Mouse (Mus musculus): ENCODE measurements around the gene Sipa1l2. TPM values are rescaled to one million over a fixed set of nuclear protein-coding genes. Genes with fewer than 3 reads are reported as not detected.
A peak's percentile ranks its signal among the peaks of the same experiment; 100 is the strongest.
"Not testable (repeated sequence)": the region's sequence is repeated elsewhere in the genome, so short reads cannot be mapped to it uniquely, and the experiment has no call there.

Sipa1l2 gene
- total RNA-seq, 2 experiments from 2014 or later = 4.5 to 10.8 TPM

DNA sequence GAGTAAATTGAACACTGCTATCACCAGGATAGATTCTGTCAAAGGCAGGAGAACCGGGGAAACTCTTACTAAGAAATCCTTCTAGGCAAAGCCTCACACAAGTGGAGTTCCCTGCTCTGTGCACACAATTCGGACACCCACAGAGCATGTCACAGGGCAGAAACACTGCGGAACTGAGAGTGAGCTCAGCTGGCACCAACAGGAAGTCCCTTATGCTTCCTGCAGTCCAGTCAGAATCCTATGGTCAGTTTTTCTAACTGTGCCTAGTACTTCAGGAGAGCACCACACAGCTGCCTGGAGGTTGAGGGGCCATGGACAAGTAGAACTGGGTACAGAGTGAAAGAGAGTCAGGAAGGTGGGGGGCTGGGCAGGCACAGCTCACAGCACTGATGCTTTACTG lies 41.7 kb downstream of the Sipa1l2 start:
- TF ChIP-seq CTCF (IDR thresholded peaks at IDR 0.05) = no peak
- Histone ChIP-seq H3K4me3 (no peak overlapping the region), H3K27ac (peak overlapping the region; percentile 0; the same call in 1 of the 2 replicates)
- DNase-seq = peak; percentile 41
- intact Hi-C loops (cut with DNase I) = no loop called here

DNA sequence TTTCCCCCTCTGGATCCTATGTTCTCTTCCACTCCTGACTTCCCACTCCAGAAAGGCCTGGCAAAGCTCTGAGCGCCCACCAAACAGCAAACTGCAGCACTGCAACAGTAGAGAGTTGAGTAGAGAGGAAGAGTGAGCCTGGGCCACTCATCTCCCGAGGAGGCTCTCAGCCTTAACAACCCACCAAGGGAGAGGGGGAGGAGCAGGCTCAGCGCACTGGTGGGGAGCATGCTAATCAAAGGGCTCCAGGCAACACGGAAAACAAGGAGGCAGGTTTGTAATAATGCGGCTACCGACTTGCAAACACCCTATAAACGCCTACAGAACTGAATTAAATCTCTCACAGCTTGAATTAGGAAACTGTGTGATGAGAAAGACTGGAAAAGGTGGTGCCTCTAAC lies 42.6 kb downstream of the Sipa1l2 start:
- intact Hi-C loops (cut with DNase I) = no loop called here
- H3K27ac ChIP-seq = no peak overlapping the region
- no peak for TF ChIP-seq CTCF (IDR thresholded peaks at IDR 0.05)
- H3K4me3 ChIP-seq = no peak overlapping the region
- DNase-seq = no peak

DNA sequence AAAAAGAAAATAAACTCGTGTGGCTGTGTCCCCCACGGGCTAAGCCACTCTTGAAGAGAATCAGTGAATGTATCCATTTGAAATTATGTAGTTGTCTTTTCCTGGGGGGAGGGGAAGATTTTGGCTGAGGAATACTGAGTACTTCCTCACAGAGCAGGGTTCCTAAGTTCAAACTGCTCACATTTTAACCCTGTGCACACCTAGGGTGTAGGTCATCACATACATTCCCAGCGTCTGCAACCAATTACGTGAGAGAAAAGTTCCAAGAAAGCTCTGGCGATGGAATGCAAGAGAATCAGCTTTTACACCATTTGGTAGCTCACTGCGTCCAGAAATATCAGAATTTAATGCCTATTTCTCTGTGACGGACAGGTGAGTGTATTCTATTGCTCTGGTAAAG lies 43.0 kb downstream of the Sipa1l2 start:
- no peak for DNase-seq
- no peak overlapping the region for H3K4me3 ChIP-seq
- no peak overlapping the region for H3K27ac ChIP-seq
- no peak for TF ChIP-seq CTCF (IDR thresholded peaks at IDR 0.05)
- intact Hi-C loops (cut with DNase I) = no loop called here

DNA sequence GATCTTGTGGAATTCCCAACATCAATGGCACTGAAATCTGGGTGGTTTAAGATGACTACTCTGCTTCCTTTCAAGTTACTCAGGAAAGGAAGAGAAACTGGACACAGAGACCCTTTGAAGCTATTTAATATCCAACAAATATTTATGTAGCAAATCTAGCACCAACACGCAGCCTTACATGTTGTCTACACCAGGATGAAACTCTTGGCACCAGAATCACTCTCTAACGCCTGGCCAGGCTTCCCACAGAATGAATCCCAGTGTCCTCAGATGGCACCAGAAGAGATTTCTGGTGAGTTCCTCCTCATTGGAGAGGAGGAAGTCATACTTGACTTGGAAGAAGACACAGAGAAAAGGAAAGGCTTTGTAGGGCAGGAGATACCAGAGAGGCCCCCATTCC lies 45.1 kb downstream of the Sipa1l2 start:
- no peak for DNase-seq
- no peak overlapping the region for H3K27ac ChIP-seq
- no peak overlapping the region for H3K4me3 ChIP-seq
- TF ChIP-seq CTCF (IDR thresholded peaks at IDR 0.05) = no peak
- intact Hi-C loops (cut with DNase I) = no loop called here

DNA sequence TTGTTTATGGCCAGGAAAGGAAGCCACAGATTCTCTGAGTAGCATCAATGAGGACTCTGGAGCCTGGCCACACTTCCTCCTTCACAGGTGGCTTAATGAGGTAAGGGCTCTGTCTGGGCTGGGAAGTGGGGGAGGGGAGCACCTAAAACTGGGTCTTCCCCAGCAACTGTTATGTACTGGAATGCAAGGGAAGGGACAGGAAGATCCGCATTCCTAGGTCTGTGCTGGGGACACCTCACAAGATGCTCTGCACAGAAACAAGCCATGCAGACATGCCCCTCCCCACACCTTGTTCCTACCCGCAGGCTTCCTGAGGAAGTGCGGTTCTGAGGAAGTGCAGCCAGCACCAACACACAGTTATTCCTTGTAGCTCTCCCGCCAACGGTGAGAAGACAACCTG lies 46.4 kb downstream of the Sipa1l2 start:
- intact Hi-C loops (cut with DNase I) = no loop called here
- Histone ChIP-seq H3K4me3 (no peak overlapping the region), H3K27ac (no peak overlapping the region)
- no peak for DNase-seq
- no peak for TF ChIP-seq CTCF (IDR thresholded peaks at IDR 0.05)

DNA sequence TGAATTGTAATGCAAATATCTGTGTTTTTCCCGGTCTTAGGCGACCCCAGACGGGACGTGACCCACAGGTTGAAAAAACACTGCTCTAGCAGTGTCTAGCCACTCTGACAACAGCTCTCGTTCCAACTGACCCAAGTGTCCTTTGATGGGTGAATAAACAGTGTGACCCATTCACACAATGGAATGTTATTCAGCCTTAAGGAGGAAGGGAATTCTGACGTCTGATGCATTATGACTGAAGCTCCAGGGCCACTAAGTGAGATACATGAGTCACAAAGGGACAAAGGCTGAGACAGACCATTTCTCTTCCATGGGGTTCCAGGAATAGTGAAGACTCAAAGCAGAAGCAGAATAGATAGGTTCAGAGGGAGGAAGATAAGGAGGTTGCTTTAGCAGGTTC lies 47.5 kb downstream of the Sipa1l2 start:
- Histone ChIP-seq H3K27ac (no peak overlapping the region), H3K4me3 (no peak overlapping the region)
- no peak for TF ChIP-seq CTCF (IDR thresholded peaks at IDR 0.05)
- intact Hi-C loops (cut with DNase I) = no loop called here
- no peak for DNase-seq

DNA sequence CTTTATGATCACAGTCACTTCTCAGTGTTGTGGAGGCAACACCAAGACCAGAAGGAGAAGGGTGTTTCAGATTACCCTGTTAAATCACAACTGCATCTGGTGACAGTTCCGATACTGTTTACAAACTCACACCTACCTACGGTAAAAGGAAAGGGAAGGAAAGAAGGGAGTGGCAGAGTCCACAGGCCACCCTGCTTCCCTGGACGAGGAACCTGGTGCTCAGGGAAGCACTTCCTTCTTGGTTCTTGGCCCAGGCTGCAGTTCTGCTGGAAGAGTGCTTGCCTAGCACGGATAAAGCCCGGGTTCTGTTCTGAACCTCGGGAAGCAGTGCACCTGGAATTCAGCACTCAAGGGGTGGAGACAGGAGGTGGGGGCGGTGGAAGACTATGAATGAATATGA lies 48.5 kb downstream of the Sipa1l2 start:
- DNase-seq = no peak

DNA sequence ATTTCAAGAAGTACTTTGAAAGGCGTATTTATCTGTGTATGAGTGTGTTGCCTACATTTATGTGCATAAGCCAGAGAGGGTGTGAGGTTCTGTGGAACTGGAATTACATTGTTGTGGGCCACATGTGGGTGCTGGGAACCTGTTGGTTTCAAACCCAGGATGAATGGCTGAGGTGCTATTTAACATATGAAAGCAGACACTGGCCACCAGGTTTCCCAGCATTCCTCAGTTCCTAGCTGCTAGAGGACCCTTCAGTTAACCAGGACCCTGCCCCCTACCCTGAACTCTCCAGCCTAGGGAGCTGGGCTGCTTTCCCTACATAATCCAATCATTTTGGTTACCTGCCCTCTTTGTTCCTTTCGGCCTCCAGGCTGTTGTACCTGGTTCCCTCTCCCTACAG lies 49.3 kb downstream of the Sipa1l2 start:
- H3K4me3 ChIP-seq; intact Hi-C loops (cut with DNase I); DNase-seq; H3K27ac ChIP-seq: not testable (repeated sequence)

More for the DNA sequence above, 48.5 kb downstream of the Sipa1l2 start:
- intact Hi-C loops (cut with DNase I) = no loop called here
- Histone ChIP-seq H3K4me3 (no peak overlapping the region), H3K27ac (no peak overlapping the region)
- TF ChIP-seq CTCF (IDR thresholded peaks at IDR 0.05) = no peak

DNA sequence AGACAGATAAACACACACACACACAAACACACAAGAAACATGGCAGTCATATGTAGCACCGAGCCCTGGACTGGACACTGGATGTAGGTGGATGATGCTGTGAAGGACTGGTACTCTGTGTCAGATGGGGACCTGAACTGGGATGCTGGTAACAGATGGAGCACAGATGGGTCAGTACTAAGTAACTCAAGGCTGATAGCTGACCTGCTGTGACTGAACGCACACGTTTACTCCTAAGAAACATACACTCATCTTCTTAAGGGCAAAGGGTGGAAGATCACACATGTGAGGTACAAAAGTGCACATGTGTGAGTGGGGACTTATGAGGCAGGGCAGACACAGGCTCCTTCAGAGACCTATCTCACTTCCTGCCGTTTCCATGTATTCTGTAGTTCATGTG lies 50.7 kb downstream of the Sipa1l2 start:
- intact Hi-C loops (cut with DNase I) = no loop called here
- Histone ChIP-seq H3K27ac (peak overlapping the region; percentile 61), H3K4me3 (no peak overlapping the region)
- no peak for DNase-seq
- TF ChIP-seq CTCF (IDR thresholded peaks at IDR 0.05) = no peak

DNA sequence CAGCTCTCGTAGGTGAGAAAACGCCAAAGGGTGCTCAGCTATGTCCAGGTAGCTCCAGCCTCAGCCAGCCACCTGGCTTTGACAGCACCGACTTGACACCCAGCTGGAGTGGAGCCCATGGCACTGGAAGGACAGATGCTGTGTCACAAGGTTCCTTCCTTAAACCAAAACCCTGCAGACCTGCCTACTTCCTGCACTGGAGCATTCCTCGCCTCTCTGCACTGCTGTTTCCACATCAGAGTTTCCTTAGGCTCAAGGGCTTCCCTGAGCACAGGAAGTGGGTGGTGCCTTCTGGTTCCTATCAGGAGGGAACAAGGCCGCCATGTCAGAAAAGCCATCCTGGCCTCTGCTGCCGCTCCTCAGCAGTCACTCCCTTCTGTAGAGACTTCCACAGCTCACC lies 51.3 kb downstream of the Sipa1l2 start:
- DNase-seq = peak; percentile 36
- no peak for TF ChIP-seq CTCF (IDR thresholded peaks at IDR 0.05)
- H3K4me3 ChIP-seq = no peak overlapping the region
- peak overlapping the region; percentile 61 for H3K27ac ChIP-seq
- intact Hi-C loops (cut with DNase I) = no loop called here

DNA sequence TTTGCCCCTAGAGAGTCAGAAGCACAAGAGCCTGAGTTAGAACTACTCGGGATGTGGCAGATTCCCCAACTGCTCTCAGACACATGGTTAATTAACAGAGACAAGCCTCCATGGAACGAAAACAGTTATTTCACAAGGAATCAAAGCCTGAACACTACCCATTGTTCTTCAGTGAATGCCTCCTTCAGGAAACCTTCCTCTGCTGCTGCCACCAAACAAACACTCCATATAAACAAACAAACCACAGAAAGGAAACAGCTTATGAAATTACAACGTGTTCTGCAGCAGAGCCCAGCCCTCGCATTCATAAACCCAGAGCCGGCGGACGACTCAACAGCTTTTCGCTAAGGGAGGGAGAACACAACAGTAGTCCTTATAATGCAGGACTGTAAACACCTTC lies 52.2 kb downstream of the Sipa1l2 start:
- H3K4me3 ChIP-seq = no peak overlapping the region
- H3K27ac ChIP-seq = peak overlapping the region; percentile 61
- intact Hi-C loops (cut with DNase I) = no loop called here
- no peak for DNase-seq
- TF ChIP-seq CTCF (IDR thresholded peaks at IDR 0.05) = no peak

DNA sequence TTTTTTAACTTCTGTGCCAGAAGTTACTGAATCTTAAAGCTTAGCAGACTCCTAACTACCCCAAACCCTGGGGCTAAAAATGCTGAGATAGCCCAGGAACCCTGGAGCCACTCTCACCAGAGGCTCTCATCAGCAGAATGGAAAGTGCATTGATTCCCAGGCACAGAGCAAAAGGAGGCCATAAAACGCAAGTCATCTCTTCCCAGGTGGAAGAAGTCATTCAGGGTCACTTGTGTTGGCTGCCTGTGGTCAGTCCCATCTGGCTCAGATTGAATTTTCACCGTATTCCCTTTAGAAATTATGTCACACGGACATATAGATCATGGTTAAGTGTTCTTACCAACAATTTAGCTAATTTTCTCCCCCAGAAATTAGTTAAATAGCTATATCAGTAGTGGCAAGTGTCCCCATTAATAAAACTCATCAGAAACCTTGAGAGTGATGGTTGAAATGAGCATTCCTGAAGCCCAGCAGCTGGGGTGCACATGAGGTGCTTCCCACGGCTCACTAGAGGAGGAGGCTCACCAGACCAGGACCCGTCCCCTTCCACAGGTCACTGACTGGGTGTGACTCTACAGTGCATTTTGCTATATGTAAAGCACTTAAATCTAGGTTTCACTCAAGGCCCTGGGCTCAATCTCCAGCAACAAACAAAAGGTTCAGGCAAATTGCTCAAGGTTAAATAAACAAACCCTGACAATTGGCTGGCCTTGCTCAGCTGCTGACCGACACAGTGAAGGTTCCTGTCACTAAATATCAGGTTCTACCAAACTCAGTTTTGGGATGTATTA lies 53.3 kb downstream of the Sipa1l2 start:
- intact Hi-C loops (cut with DNase I) = no loop called here
- no peak for TF ChIP-seq CTCF (IDR thresholded peaks at IDR 0.05)

DNA sequence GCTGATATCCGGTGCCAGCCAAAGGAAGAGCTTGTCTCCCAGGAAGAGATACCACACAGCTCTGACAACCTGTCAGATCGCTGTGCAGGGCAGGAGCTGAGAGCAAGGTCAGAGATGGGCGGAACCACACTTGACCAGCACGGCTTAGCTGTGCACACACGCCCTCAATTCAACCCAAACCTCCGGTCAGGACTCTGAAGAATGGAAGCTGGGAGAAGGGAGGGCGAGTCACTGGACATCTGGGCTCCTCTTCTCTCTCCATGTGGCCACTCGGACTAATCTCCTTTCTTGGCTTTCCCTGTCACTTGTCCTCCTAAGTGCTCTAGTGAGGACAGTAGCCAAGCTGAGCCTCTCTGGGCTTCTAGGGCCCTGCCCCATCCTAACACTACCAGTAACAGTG lies 53.9 kb downstream of the Sipa1l2 start:
- Histone ChIP-seq H3K27ac (peak overlapping the region; percentile 9; the same call in 1 of the 2 replicates), H3K4me3 (no peak overlapping the region)
- TF ChIP-seq CTCF (IDR thresholded peaks at IDR 0.05) = no peak
- DNase-seq = no peak
- intact Hi-C loops (cut with DNase I) = no loop called here

More for the DNA sequence above, 53.3 kb downstream of the Sipa1l2 start:
- DNase-seq = no peak
- peak overlapping the region; percentile 9; the same call in 1 of the 2 replicates for H3K27ac ChIP-seq
- H3K4me3 ChIP-seq = no peak overlapping the region

DNA sequence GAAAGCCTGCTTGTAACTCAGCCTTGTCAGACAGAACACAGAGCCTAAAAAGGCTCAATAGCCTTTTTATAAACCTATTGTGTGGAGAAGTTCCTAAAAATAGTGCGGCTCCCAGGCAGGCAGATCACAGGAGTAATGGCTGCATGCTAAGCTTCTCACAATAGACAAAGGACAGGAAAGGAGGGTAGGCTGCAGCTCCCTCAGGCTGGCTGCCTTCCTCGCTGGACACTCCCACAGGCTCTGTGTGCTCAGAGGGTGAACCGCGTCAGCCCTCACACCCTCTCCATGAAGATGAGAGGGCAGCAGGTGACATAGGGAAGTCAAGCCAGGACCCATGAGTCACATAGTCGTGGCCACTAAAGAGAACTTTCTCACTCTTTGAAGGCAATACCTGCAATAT lies 55.7 kb downstream of the Sipa1l2 start:
- intact Hi-C loops (cut with DNase I) = no loop called here
- peak overlapping the region; percentile 73 for H3K27ac ChIP-seq

More for the DNA sequence above, 55.7 kb downstream of the Sipa1l2 start:
- TF ChIP-seq CTCF (IDR thresholded peaks at IDR 0.05) = no peak
- no peak for DNase-seq
- H3K4me3 ChIP-seq = no peak overlapping the region

Measured in gastrocnemius, adult 2 months (tissue).